Mouse (Mus musculus): ENCODE measurements around the gene Gas7.

Gas7 gene

GRCm38 (mm10) chr11:67454874-67455526 lies at the start of gene Gas7:
Gene Gas7, plus strand, starts transcription at chr11:67455437.
- peak; percentile 36 for DNase-seq (ENCODE audit: low read depth, low spot score)

- DNase-seq (ENCODE audit: low read depth, low spot score): no peak
Measured at GRCm38 (mm10) chr11:67414346-67414940, 40.8 kb upstream of the Gas7 start.

GRCm38 (mm10) chr11:67423575-67423974 lies 31.7 kb upstream of the Gas7 start:
- no peak for DNase-seq (ENCODE audit: low read depth, low spot score)

DNA sequence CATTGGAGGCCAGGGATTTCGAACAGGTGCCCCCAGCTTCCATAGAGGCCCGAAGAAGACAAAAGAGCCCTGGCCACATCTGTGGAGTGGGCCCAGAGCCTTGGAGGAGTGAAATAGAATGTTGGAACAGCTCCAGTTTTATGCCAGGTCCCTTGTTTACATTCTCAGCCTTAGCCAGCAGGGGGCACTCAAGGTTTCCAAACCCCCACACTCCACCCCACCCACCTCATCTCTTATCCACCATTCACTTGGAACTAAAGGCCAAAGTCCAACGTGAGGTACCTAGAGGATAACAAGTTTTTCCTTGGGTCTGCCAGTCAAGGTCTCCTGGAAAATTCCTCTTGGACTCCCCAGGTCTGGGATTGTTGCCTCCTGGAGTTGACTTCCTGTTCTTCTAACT lies 27.0 kb upstream of the Gas7 start:
- DNase-seq (ENCODE audit: low read depth, low spot score): peak; percentile 40

- DNase-seq (ENCODE audit: low read depth, low spot score): no peak
Measured at GRCm38 (mm10) chr11:67429836-67430235, 25.4 kb upstream of the Gas7 start.

- DNase-seq (ENCODE audit: low read depth, low spot score): no peak
Measured at GRCm38 (mm10) chr11:67431116-67431645, 24.1 kb upstream of the Gas7 start.

DNA sequence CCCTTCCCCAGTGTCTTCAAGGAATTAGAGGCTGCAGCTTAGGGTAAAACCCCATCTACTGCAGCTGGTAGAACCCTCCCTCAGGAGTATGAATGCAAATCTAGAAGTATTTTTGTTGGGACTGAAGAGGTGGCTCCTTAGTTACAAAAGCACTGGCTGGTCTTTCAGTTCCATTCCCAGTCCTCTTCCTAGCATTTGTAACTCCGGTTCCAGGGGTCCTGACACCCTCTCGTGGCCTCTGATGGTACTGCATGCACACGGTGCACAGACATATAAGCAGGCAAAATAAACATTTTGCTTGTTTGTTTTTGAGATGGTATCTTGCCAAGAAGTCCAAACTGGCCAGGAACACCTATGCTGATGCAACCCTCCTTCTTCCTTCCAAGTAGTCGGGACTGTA lies 23.4 kb upstream of the Gas7 start:
- DNase-seq (ENCODE audit: low read depth, low spot score): no peak

- DNase-seq (ENCODE audit: low read depth, low spot score): no peak
Measured at GRCm38 (mm10) chr11:67433763-67434162, 21.5 kb upstream of the Gas7 start.

DNA sequence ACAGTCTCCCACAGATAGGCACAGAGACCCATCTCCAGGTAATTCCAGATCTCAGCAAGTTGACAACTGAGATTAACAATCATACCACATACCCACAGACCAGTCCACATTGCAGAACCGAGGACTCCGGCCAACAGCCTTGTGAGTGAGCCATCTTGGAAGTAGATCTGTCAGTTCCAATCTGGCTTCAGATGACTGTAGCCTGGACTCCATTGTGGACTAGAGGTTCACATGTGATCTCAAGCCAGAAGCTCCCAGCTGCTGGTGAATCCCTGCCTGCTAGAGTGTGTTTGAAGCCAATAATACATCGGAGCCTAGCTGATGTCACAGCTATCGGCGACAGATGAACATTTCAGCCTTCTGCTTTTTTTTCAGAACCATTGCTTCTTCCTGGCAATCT lies 16.5 kb upstream of the Gas7 start:
- no peak for DNase-seq (ENCODE audit: low read depth, low spot score)

DNA sequence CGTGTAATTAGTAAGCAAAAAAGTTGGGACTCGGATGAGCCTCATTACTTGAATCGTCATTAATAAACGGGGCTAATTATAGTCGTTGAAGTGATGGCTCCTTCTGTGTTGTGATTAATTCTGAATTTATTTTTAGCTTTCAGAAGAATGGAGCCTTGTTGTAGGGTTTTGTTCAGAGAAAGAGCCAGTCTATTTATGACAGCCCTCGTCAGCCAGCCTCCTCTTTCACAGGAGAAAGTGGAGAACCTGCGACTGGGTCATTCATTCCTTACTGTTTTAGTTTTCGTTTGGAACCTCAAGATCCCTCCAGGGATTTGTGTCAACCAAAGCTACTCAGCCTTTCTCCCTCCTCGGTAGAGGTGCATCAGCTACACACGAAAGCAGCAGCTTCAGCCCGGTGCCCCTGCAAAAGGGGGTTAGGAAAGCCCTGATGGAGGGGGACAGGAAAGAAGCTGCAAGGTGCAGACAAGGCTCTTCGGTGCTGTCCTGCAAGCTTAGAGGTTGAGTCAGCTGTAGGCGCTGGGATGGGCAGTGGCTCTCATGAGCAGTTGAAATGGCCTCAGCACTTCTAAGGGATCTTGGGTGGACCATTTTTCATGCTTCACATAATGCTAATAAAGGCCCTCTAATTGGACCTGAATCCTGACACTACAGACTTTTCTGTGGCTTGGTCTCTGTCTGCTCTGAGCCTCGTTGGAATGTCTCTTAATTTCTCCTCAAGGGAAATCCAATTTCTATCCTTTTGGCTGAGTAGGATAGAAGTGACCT lies 10.0 kb upstream of the Gas7 start:
- no peak for DNase-seq (ENCODE audit: low read depth, low spot score)

- no peak for DNase-seq (ENCODE audit: low read depth, low spot score)
Measured at GRCm38 (mm10) chr11:67451525-67451924, 3.7 kb upstream of the Gas7 start.

DNA sequence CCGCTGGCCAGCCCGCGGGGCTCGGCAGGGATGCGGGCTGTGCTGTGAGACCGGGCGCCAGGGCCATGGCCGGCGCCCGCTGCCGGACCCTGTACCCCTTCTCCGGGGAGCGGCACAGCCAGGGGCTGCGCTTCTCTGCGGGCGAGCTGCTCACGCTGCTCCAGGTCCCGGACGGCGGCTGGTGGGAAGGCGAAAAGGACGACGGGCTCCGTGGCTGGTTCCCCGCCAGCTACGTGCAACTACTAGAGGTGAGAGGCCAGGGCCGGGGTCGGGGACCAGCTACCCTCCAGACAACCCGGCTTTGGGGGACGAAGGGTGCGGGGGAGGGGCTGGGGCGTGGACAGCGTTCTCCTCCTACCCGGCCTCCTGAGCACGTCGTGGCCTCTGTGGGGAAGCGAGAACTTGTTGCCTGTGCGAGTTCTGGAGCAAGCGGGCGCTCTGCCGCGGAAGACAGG lies 317 bp downstream of the Gas7 start:
- DNase-seq (ENCODE audit: low read depth, low spot score): no peak

GRCm38 (mm10) chr11:67456029-67456428 lies 792 bp downstream of the Gas7 start:
- no peak for DNase-seq (ENCODE audit: low read depth, low spot score)

- DNase-seq (ENCODE audit: low read depth, low spot score): no peak
Measured at GRCm38 (mm10) chr11:67458171-67458570, 2.9 kb downstream of the Gas7 start.

DNA sequence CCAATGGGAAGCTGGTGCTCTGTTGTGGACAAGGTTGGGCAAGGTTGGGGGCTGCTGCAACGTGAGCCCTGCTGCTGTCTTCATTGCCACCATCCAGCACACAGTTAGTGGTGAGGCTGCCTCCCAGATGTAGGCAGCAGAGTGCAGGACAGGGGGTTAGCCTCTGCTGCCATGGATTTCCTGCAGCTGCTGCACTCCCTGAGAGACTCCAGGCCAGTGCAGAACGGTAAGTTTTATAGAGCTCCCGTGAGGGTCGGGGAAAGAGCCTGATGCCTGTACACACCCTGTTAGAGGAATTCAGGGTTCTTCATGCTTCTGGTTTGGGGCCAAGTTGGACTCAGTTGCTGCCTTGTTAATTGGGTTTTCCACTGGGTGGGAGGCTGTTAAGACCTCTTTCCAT lies 11.9 kb downstream of the Gas7 start:
- no peak for DNase-seq (ENCODE audit: low read depth, low spot score)

GRCm38 (mm10) chr11:67468846-67469245 lies 13.6 kb downstream of the Gas7 start:
- DNase-seq (ENCODE audit: low read depth, low spot score): no peak

- no peak for DNase-seq (ENCODE audit: low read depth, low spot score)
Measured at GRCm38 (mm10) chr11:67474590-67474989, 19.4 kb downstream of the Gas7 start.

- DNase-seq (ENCODE audit: low read depth, low spot score): no peak
Measured at GRCm38 (mm10) chr11:67479534-67479933, 24.3 kb downstream of the Gas7 start.

- no peak for DNase-seq (ENCODE audit: low read depth, low spot score)
Measured at GRCm38 (mm10) chr11:67480204-67480956, 25.1 kb downstream of the Gas7 start.

- DNase-seq (ENCODE audit: low read depth, low spot score): no peak
Measured at GRCm38 (mm10) chr11:67481691-67482090, 26.5 kb downstream of the Gas7 start.

- no peak for DNase-seq (ENCODE audit: low read depth, low spot score)
Measured at GRCm38 (mm10) chr11:67482217-67482760, 27.1 kb downstream of the Gas7 start.
